Mouse (Mus musculus) olfactory bulb, adult 2 months (tissue): Measurements from ENCODE around the gene Prdm16.

Source experiments
- CTCF ChIP-seq: fragments of 200-500 bp; IDR thresholded peaks from 2 replicates; pipeline ENCODE4 v1.5.1; 2012; ENCODE audit warnings: low read depth, mild to moderate bottlenecking, low read length, moderate library complexity; ENCODE audit not compliant: insufficient read depth
- POLR2A ChIP-seq: fragments of 200-500 bp; IDR thresholded peaks from 2 replicates; pipeline ENCODE4 v1.6.1; 2012; ENCODE audit warnings: mild to moderate bottlenecking, low read depth, low read length, moderate library complexity; ENCODE audit not compliant: insufficient read depth

GRCm38 (mm10) chr4:154547176-154547855 is 89.4 kb downstream of the Prdm16 start:
- no peak for TF ChIP-seq CTCF
- no peak for TF ChIP-seq POLR2A
